Mouse (Mus musculus): ENCODE measurements at regions not wholly inside any gene's neighbourhood (a gene's known extent, or its start where the extent isn't known, plus 50 kb on each side); places are given as distances from the start of the nearest gene placed in this dataset.

GRCm38 (mm10) chr19:21337201-21337600 lies 65.1 kb downstream of the Zfand5 start:
- TF ChIP-seq CTCF (IDR thresholded peaks at IDR 0.05): no peak
- no peak overlapping the region for H3K27ac ChIP-seq
- no peak for DNase-seq (ENCODE audit: extremely low spot score in 1 of 2, low spot score in 2 of 2)
- no peak overlapping the region for H3K4me3 ChIP-seq
- intact Hi-C loops (cut with DNase I): no loop called here

- intact Hi-C loops (cut with DNase I): no loop called here
- TF ChIP-seq CTCF (IDR thresholded peaks at IDR 0.05): no peak
- H3K4me3 ChIP-seq: no peak overlapping the region
- DNase-seq (ENCODE audit: extremely low spot score in 1 of 2, low spot score in 2 of 2): peak; percentile 11 to 14
- no peak overlapping the region for H3K27ac ChIP-seq
Measured at GRCm38 (mm10) chr19:21340563-21340962, 68.5 kb downstream of the Zfand5 start.

Data from left cerebral cortex, adult 2 months (tissue).